Mouse (Mus musculus): Measurements from ENCODE around the gene Upk3bl. TPM values are rescaled to one million over a fixed set of nuclear protein-coding genes. Genes with fewer than 3 reads are reported as not detected.

Gene Upk3bl
- polyA plus RNA-seq (2012; fragmentation: generic; extraction: Trizol), result not detected

GRCm38 (mm10) chr5:136054301-136055077 lies at the start of gene Upk3bl:
Gene Upk3bl, plus strand, starts transcription at chr5:136054492.
- Histone ChIP-seq H3K36me3 (ENCODE audit: control insufficient read depth, insufficient read depth) (no peaks in the 10 kb centered on the region), H3K4me3 (no peak within 1 kb of the TSS), H3K79me2 (ENCODE audit: control insufficient read depth, insufficient read depth) (no peaks in the 10 kb centered on the region), H3ac (ENCODE audit: control insufficient read depth, insufficient read length) (no peak within 1 kb of the TSS), H3K4me2 (ENCODE audit: low read depth) (no peak within 1 kb of the TSS), H3K27me3 (ENCODE audit: control insufficient read depth, insufficient read depth, insufficient read length) (no peaks in the 10 kb centered on the region)
- TF ChIP-seq POLR2A (IDR thresholded peaks at IDR 0.05; ENCODE audit: insufficient read length, low read depth) (no peak), REST (IDR thresholded peaks at IDR 0.05; ENCODE audit: insufficient read depth, insufficient read length) (no peak), USF1 (IDR thresholded peaks at IDR 0.05; ENCODE audit: low read depth) (no peak), TCF3 (IDR thresholded peaks at IDR 0.05; ENCODE audit: insufficient read length, low read depth) (no peak), SRF (IDR thresholded peaks at IDR 0.05; ENCODE audit: control insufficient read depth, insufficient read length, low read depth) (no peak), TCF12 (IDR thresholded peaks at IDR 0.05; ENCODE audit: insufficient read depth, poor library complexity, severe bottlenecking) (no peak), MYOG (IDR thresholded peaks at IDR 0.05; ENCODE audit: control insufficient read depth in 1 of 3, insufficient read depth in 1 of 3, insufficient read length in 2 of 3, low read depth in 2 of 3) (no peak), E2F4 (IDR thresholded peaks at IDR 0.05; ENCODE audit: insufficient read depth) (no peak), POLR2AphosphoS2 (IDR thresholded peaks at IDR 0.05; ENCODE audit: insufficient read length, low read depth) (no peak), MYOD1 (IDR thresholded peaks at IDR 0.05; ENCODE audit: control insufficient read depth in 1 of 3, insufficient read length in 2 of 3, low read depth in 2 of 3) (no peak), MAX (IDR thresholded peaks at IDR 0.05; ENCODE audit: low read depth) (no peak), CEBPB (IDR thresholded peaks at IDR 0.05; ENCODE audit: insufficient read depth, poor library complexity, severe bottlenecking) (no peak)

GRCm38 (mm10) chr5:136004537-136004936 lies 49.8 kb upstream of the Upk3bl start:
- Histone ChIP-seq H3K36me3 (ENCODE audit: control insufficient read depth, insufficient read depth) (peaks cover 5% of the 10 kb centered on the region), H3K27me3 (ENCODE audit: control insufficient read depth, insufficient read depth, insufficient read length) (no peaks in the 10 kb centered on the region), H3K79me2 (ENCODE audit: control insufficient read depth, insufficient read depth) (peaks cover 26% of the 10 kb centered on the region), H3K4me3 (no peak overlapping the region), H3ac (ENCODE audit: control insufficient read depth, insufficient read length) (no peak overlapping the region), H3K4me2 (ENCODE audit: low read depth) (no peak overlapping the region)
- TF ChIP-seq POLR2A (IDR thresholded peaks at IDR 0.05; ENCODE audit: insufficient read length, low read depth), result no peak
- no peak for TF ChIP-seq MYOG (IDR thresholded peaks at IDR 0.05; ENCODE audit: control insufficient read depth in 1 of 3, insufficient read depth in 1 of 3, insufficient read length in 2 of 3, low read depth in 2 of 3)
- TF ChIP-seq TCF12 (IDR thresholded peaks at IDR 0.05; ENCODE audit: insufficient read depth, poor library complexity, severe bottlenecking), result no peak
- TF ChIP-seq USF1 (IDR thresholded peaks at IDR 0.05; ENCODE audit: low read depth), result no peak
- no peak for TF ChIP-seq MAX (IDR thresholded peaks at IDR 0.05; ENCODE audit: low read depth)
- TF ChIP-seq E2F4 (IDR thresholded peaks at IDR 0.05; ENCODE audit: insufficient read depth), result no peak
- no peak for TF ChIP-seq REST (IDR thresholded peaks at IDR 0.05; ENCODE audit: insufficient read depth, insufficient read length)
- TF ChIP-seq SRF (IDR thresholded peaks at IDR 0.05; ENCODE audit: control insufficient read depth, insufficient read length, low read depth), result no peak
- no peak for TF ChIP-seq CEBPB (IDR thresholded peaks at IDR 0.05; ENCODE audit: insufficient read depth, poor library complexity, severe bottlenecking)
- TF ChIP-seq TCF3 (IDR thresholded peaks at IDR 0.05; ENCODE audit: insufficient read length, low read depth), result no peak
- TF ChIP-seq MYOD1 (IDR thresholded peaks at IDR 0.05; ENCODE audit: control insufficient read depth in 1 of 3, insufficient read length in 2 of 3, low read depth in 2 of 3), result no peak
- TF ChIP-seq POLR2AphosphoS2 (IDR thresholded peaks at IDR 0.05; ENCODE audit: insufficient read length, low read depth), result no peak

- peak overlapping the region; percentile 53 for H3K4me2 ChIP-seq (ENCODE audit: low read depth)
- H3K79me2 ChIP-seq (ENCODE audit: control insufficient read depth, insufficient read depth), result peaks cover 21% of the 10 kb centered on the region
- no peaks in the 10 kb centered on the region for H3K27me3 ChIP-seq (ENCODE audit: control insufficient read depth, insufficient read depth, insufficient read length)
- H3ac ChIP-seq (ENCODE audit: control insufficient read depth, insufficient read length), result no peak overlapping the region
- H3K4me3 ChIP-seq, result no peak overlapping the region
- peaks cover 3% of the 10 kb centered on the region for H3K36me3 ChIP-seq (ENCODE audit: control insufficient read depth, insufficient read depth)
- peak; percentile 87 for TF ChIP-seq USF1 (IDR thresholded peaks at IDR 0.05; ENCODE audit: low read depth)
- TF ChIP-seq MYOD1 (IDR thresholded peaks at IDR 0.05; ENCODE audit: control insufficient read depth in 1 of 3, insufficient read length in 2 of 3, low read depth in 2 of 3), result no peak
These were observed 46.5 kb upstream of the Upk3bl start for GRCm38 (mm10) chr5:136007745-136008144.

GRCm38 (mm10) chr5:136014877-136015276 lies 39.4 kb upstream of the Upk3bl start:
- no peak overlapping the region for H3K4me3 ChIP-seq
- TF ChIP-seq MYOD1 (IDR thresholded peaks at IDR 0.05; ENCODE audit: control insufficient read depth in 1 of 3, insufficient read length in 2 of 3, low read depth in 2 of 3) (no peak), USF1 (IDR thresholded peaks at IDR 0.05; ENCODE audit: low read depth) (no peak), CEBPB (IDR thresholded peaks at IDR 0.05; ENCODE audit: insufficient read depth, poor library complexity, severe bottlenecking) (no peak), TCF3 (IDR thresholded peaks at IDR 0.05; ENCODE audit: insufficient read length, low read depth) (no peak), REST (IDR thresholded peaks at IDR 0.05; ENCODE audit: insufficient read depth, insufficient read length) (no peak), POLR2A (IDR thresholded peaks at IDR 0.05; ENCODE audit: insufficient read length, low read depth) (no peak), MAX (IDR thresholded peaks at IDR 0.05; ENCODE audit: low read depth) (no peak)
- peak overlapping the region; percentile 58 for H3K4me2 ChIP-seq (ENCODE audit: low read depth)
- H3K36me3 ChIP-seq (ENCODE audit: control insufficient read depth, insufficient read depth), result peaks cover 7% of the 10 kb centered on the region
- no peaks in the 10 kb centered on the region for H3K27me3 ChIP-seq (ENCODE audit: control insufficient read depth, insufficient read depth, insufficient read length)
- H3ac ChIP-seq (ENCODE audit: control insufficient read depth, insufficient read length), result no peak overlapping the region
- H3K79me2 ChIP-seq (ENCODE audit: control insufficient read depth, insufficient read depth), result peaks cover 6% of the 10 kb centered on the region

- Histone ChIP-seq H3K36me3 (ENCODE audit: control insufficient read depth, insufficient read depth) (peaks cover 7% of the 10 kb centered on the region), H3K79me2 (ENCODE audit: control insufficient read depth, insufficient read depth) (peaks cover 6% of the 10 kb centered on the region), H3ac (ENCODE audit: control insufficient read depth, insufficient read length) (no peak overlapping the region), H3K27me3 (ENCODE audit: control insufficient read depth, insufficient read depth, insufficient read length) (no peaks in the 10 kb centered on the region), H3K4me2 (ENCODE audit: low read depth) (peak overlapping the region; percentile 58), H3K4me3 (no peak overlapping the region)
- no peak for TF ChIP-seq MAX (IDR thresholded peaks at IDR 0.05; ENCODE audit: low read depth)
- TF ChIP-seq REST (IDR thresholded peaks at IDR 0.05; ENCODE audit: insufficient read depth, insufficient read length), result no peak
- no peak for TF ChIP-seq MYOD1 (IDR thresholded peaks at IDR 0.05; ENCODE audit: control insufficient read depth in 1 of 3, insufficient read length in 2 of 3, low read depth in 2 of 3)
- TF ChIP-seq USF1 (IDR thresholded peaks at IDR 0.05; ENCODE audit: low read depth), result no peak
- TF ChIP-seq TCF12 (IDR thresholded peaks at IDR 0.05; ENCODE audit: insufficient read depth, poor library complexity, severe bottlenecking), result no peak
- no peak for TF ChIP-seq POLR2AphosphoS2 (IDR thresholded peaks at IDR 0.05; ENCODE audit: insufficient read length, low read depth)
- no peak for TF ChIP-seq TCF3 (IDR thresholded peaks at IDR 0.05; ENCODE audit: insufficient read length, low read depth)
- no peak for TF ChIP-seq SRF (IDR thresholded peaks at IDR 0.05; ENCODE audit: control insufficient read depth, insufficient read length, low read depth)
- no peak for TF ChIP-seq E2F4 (IDR thresholded peaks at IDR 0.05; ENCODE audit: insufficient read depth)
- no peak for TF ChIP-seq CEBPB (IDR thresholded peaks at IDR 0.05; ENCODE audit: insufficient read depth, poor library complexity, severe bottlenecking)
- no peak for TF ChIP-seq POLR2A (IDR thresholded peaks at IDR 0.05; ENCODE audit: insufficient read length, low read depth)
- no peak for TF ChIP-seq MYOG (IDR thresholded peaks at IDR 0.05; ENCODE audit: control insufficient read depth in 1 of 3, insufficient read depth in 1 of 3, insufficient read length in 2 of 3, low read depth in 2 of 3)
These were observed 38.7 kb upstream of the Upk3bl start for GRCm38 (mm10) chr5:136015586-136015985.
